Mouse (Mus musculus) testis, adult 2 months (tissue): ENCODE measurements around the gene Wnt7b.

Experiments
- CTCF ChIP-seq: fragments of 200-500 bp; IDR thresholded peaks from 2 replicates; pipeline ENCODE4 v1.5.1; 2012; ENCODE audit warnings: low read depth, mild to moderate bottlenecking, inconsistent platforms, low read length, moderate library complexity; ENCODE audit not compliant: control insufficient read depth, insufficient read depth, insufficient replicate concordance
- POLR2A ChIP-seq: fragments of 200-500 bp; IDR thresholded peaks from 2 replicates; pipeline ENCODE4 v1.6.1; 2012; ENCODE audit warnings: low read depth, mild to moderate bottlenecking, inconsistent platforms, low read length, moderate library complexity; ENCODE audit not compliant: control insufficient read depth

GRCm38 (mm10) chr15:85572619-85573254 lies 9.5 kb downstream of the Wnt7b start:
- TF ChIP-seq CTCF, result no peak
- TF ChIP-seq POLR2A, result no peak
